Mouse (Mus musculus) MEL (cell line): Measurements from ENCODE around the gene Aff3.

Source experiments
- CHD1 ChIP-seq: IDR thresholded peaks from 2 replicates; pipeline ENCODE4 v1.6.1; 2012; ENCODE audit warnings: low read depth, mild to moderate bottlenecking, inconsistent platforms, low read length, improper control_type of control experiment
- CTCF ChIP-seq, 3 experiments: IDR thresholded peaks in 2 of 3; conservative IDR thresholded peaks in 1 of 3; 2 replicates each; pipeline ENCODE4 v1.5.1; 2011 to 2012; ENCODE audit warnings: low read length in 3 of 3, low read depth in 2 of 3, mild to moderate bottlenecking in 2 of 3, improper control_type of control experiment in 1 of 3, inconsistent platforms in 1 of 3, mixed read lengths in 1 of 3, moderate library complexity in 1 of 3; ENCODE audit not compliant: control insufficient read depth in 1 of 3, insufficient read depth in 1 of 3, poor library complexity in 1 of 3, severe bottlenecking in 1 of 3
- EP300 ChIP-seq, 2 experiments: IDR thresholded peaks; 2 replicates each; pipeline ENCODE4 v1.6.1; 2011; ENCODE audit warnings: improper control_type of control experiment in 2 of 2, low read length in 2 of 2, low read depth in 1 of 2, mild to moderate bottlenecking in 1 of 2
- GATA1 ChIP-seq: IDR thresholded peaks from 2 replicates; pipeline ENCODE4 v1.6.1; 2011; ENCODE audit warnings: low read depth, low read length, improper control_type of control experiment
- MAX ChIP-seq: IDR thresholded peaks from 2 replicates; pipeline ENCODE4 v1.6.1; 2011; ENCODE audit warnings: low read length, improper control_type of control experiment
- NRF1 ChIP-seq: IDR thresholded peaks from 2 replicates; pipeline ENCODE4 v1.6.1; 2014; ENCODE audit warnings: low read depth, mild to moderate bottlenecking, inconsistent platforms, low read length, improper control_type of control experiment, moderate library complexity; ENCODE audit not compliant: poor library complexity, insufficient read depth, severe bottlenecking

DNA sequence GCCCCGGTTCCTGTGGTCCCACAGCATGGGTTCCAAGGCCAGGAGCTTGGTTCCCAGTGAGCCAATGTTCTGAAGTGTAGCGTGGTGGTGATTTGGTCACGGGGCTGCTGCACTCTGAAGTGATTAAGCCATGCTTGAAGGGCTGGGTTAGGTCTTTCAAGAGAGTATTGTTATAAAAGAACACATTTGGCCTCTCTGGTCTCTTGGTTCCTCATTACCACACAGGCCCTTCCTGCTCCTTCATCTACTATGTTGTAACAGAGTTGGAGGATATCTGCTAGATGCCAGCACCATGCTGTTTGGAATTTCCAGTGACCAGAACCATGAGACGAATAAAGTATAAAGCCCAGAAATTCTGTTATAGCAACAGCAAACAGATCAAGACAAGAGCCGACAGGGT, 431.6 kb downstream of the Aff3 start:
- no peak for TF ChIP-seq EP300 (IDR thresholded peaks at IDR 0.05; ENCODE audit: low read depth in 1 of 2, low read length in 2 of 2)
- no peak for TF ChIP-seq CTCF (IDR thresholded peaks at IDR 0.05 in 2 of 3, conservative IDR thresholded peaks at IDR 0.05 in 1 of 3; ENCODE audit: control insufficient read depth in 1 of 3, insufficient read depth in 1 of 3, low read depth in 2 of 3, low read length in 3 of 3, poor library complexity in 1 of 3, severe bottlenecking in 1 of 3)
- no peak for TF ChIP-seq GATA1
- no peak for TF ChIP-seq MAX
- no peak for TF ChIP-seq NRF1
- no peak for TF ChIP-seq CHD1
